Mouse (Mus musculus) hindlimb bud, embryonic 11.5 days (tissue): ENCODE data around the gene Lrif1.
"Not testable (repeated sequence)": the region's sequence is repeated elsewhere in the genome, so short reads cannot be mapped to it uniquely, and the experiment has no call there.

Experiments
- DNase-seq: peaks from one replicate; pipeline ENCODE4 v3.0.0-alpha.2; 2012; ENCODE audit warnings: low read depth, low spot score; ENCODE audit errors: extremely low spot score

The Lrif1 gene

DNA sequence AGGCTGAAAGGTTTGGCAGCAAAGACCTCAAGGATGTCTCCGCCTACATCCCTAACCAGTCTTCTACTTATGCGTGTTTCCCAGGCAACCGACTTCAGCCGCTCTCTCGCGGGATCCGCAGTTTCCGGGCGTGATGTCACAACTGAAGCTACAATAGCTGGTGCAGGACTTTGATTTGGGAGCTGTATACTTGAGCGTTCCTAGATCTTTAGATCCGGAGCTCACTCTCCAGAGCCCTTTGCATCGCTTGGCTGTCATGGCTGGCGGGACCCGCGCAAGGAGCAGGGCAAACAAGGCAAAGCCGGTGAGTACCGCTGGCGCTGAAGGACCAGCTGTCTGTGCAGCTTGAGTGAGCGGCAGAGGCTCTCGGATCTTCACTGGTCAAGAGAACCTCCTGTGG, at the start of gene Lrif1:
TSS of gene Lrif1 (plus strand) at position 158 of the 400 bp plus-strand sequence.
- peak; percentile 69 for DNase-seq

DNA sequence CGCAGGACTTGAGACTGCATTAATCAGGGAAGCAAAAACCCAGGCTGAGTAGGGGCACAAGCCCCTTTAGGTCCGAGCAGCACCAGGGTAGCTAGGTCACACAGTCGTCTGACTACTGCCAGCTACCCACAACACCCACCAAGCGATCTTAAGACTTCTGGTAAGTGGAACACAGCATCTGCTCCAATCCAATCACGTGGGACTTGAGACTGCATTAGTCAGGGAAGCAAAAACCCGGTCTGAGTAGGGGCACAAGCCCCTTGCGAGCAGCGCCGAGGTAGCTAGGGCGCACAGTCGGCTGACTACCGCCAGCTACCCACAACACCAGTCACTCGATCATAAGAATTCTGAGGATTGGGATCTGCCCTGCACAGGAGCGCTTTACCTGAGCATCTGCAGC, 12.0 kb upstream of the Lrif1 start:
- DNase-seq, result not testable (repeated sequence)

DNA sequence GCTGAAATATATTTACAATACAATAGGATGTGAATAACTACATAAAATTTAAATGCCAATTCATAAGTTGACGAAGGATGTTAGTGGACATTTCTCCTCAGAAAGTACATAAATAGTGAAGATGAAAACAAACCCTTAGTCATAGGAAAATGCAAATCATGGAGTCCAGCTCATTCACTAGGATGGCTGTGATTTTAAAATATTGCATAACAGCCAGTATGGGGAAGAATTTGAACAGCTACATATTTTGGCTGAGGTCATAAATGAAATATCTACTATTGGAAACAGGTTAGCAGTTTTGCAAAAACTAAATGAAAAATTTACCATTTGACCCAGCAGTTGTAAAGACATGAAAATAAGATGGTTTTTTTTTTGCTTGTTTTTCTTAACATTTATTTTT, 594 bp downstream of the Lrif1 start:
- DNase-seq, result no peak

DNA sequence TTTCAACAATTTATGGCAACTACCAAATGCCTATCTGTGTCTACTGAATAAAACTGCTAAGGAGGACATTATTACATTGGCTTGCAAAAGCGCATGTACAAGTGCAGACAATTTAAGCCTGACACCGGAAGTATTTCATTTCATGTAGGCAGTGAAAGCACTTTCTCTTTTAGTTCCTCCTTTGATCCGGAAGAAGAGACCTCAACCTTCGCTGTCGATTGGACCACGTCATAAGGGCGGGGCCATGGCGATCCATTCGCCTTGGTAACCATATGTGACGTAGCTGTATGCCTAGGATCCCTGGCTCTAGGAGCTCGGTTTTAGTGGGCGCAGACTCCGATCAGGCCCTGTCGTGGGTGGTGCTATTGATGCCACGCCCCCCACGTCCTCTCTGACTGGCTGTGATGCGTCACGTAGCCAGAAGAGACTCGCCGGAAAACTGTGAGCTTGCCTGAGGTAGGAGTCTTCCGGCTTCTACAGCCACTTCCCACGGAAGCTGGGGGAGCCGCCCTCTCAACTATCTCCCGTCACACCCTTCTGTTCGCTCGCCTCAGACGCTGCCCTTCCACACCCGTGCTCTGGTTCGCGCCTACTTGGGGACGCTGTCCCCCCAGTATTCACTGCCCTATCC, 36.7 kb downstream of the Lrif1 start:
- peak; percentile 78 for DNase-seq

DNA sequence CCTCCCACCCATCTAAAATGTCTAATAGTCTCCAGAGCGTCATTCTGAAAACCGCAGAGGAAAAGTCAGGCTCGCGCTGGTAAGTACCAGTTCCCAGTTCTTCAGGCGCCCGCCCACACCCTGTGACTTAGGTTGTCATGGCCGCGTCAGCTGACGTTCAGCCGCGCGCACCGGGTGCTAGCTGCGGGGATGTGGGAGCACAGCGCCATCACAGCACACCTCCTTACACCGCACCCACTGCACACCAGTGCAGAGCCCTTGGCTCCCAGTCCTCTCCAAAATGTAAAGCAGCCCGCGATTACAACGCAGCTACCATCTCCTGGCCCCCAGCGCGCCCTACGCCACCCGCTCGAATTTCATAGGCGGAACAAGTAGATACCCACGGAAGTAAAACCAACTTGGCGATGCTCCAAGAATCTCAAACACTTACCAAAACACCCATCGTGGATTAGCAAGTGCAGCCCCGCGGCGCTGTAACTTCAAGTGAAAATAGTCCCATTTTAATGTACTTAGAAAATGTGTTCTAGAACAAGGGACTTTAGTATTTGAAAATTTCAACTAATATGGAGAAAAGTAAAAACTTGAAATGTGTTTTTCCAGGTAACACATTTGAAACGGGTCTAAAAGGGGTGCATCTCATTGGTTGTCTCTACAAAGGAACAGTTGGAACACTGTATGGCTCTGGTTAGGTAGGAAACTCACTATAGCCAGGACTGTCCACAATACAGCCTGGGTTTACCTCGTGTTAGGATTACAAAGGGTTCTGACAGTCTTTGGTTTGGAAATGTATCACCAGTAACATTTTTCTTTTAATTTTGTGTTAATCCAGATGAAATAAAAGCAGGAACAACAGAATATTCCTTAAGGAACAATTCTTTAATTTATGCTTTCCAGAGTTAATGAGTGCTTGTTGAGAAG, 37.5 kb downstream of the Lrif1 start:
- peak; percentile 28 for DNase-seq

DNA sequence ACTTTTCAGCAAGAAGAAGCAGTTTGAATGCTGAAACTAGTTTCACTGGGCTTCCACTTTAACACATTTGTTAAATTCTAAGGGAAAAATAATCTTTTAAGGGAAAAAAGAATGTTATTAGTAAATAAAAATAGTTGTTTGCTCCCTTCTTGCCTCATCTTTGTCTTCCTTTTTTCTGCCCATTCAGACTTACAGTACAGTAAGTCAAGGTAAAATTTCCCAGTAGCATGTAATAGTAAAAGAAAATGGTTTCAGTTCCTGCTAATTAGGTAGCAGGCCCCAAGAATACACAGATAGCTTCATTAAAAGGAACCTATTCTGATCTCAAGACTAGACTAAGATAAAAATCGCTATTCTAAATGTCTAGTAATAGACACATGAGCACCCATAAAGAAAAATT, 71.1 kb downstream of the Lrif1 start:
- DNase-seq, result no peak

DNA sequence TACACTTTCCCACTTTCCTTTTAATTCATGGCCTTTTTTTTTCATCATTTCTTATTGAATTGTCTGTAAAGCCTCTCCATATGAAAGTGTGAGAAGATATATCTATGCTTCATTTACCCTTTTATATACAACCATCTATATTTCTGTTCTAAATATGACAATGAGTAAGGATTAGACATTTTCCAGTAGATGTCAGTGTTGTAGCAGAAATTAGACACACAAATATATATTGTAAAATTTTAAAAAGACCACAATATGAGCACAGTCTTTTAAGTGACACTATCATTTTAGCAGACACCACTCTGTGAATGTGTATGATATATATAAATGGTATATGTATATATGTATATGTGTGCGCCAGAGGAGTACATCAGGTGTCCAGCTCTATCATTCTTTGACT, 87.0 kb downstream of the Lrif1 start:
- no peak for DNase-seq

DNA sequence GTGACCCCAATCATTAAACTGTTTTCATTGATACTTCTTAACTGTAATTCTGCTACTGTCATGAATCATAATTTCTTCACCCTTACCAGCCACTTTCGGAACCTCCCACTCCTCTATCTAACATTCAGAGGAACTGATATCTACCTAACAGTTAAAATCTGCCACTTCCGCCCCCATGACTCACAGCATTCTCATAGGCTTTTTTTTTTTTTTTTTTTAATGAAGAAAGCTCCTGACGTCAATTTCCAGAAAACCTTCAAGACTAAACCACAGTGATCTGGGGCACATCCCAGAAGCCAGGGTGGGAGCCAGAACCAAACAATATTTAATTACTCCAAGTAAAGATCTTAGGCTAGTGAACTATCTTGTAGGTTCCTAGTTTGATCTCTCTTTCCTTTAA, 100.3 kb downstream of the Lrif1 start:
- no peak for DNase-seq
